Mouse (Mus musculus) thymus, adult 2 months (tissue): Measurements from ENCODE around the gene Dusp1.

Experiments
- CTCF ChIP-seq: fragments of 200-500 bp; IDR thresholded peaks from 2 replicates; pipeline ENCODE4 v1.5.1; 2012; ENCODE audit warnings: mild to moderate bottlenecking, control low read depth, low read length, moderate library complexity, borderline replicate concordance; ENCODE audit not compliant: control insufficient read depth, poor library complexity, insufficient read depth; ENCODE audit errors: extremely low read depth
- POLR2A ChIP-seq: fragments of 200-500 bp; IDR thresholded peaks from 2 replicates; pipeline ENCODE4 v1.6.1; 2012; ENCODE audit warnings: mild to moderate bottlenecking, low read length, control low read depth, moderate library complexity; ENCODE audit not compliant: control insufficient read depth, poor library complexity, insufficient read depth; ENCODE audit errors: extremely low read depth

- TF ChIP-seq CTCF (no peak), POLR2A (no peak)
These were observed 21.1 kb upstream of the Dusp1 start for GRCm38 (mm10) chr17:26583056-26583455.
